19 mouse cellular contexts compared by ENCODE assay signal in genomic region chr19:52904182-52904581, GRCm38 (mm10).
A peak's percentile ranks its signal among the peaks of the same experiment; 100 is the strongest.
DNase-seq lines count a peak whose midpoint lies in the region; TF ChIP-seq lines count a peak whose summit lies in the region.
"Had no signal": no experiment of that assay in that cellular context is flagged by ENCODE, and none has a peak within 500 bp of the region (broad histone marks: within the 10 kb centered on the region; RNA-seq: fewer than 3 reads in every experiment).

No protein-coding gene starts in this region.

- H3K27ac ChIP-seq in left cerebral cortex, adult 2 months: no peak overlapping the region
- H3K27ac ChIP-seq in ES-Bruce4 (ENCODE audit: insufficient read depth, low read length): no peak overlapping the region
- no peak overlapping the region for H3K27ac ChIP-seq in bone marrow macrophage, adult 2 months (ENCODE audit: insufficient read depth, low read depth, low read length)
- H3K27ac ChIP-seq: forebrain, embryonic 13.5 days; hindbrain, embryonic 13.5 days; kidney, embryonic 15.5 days; liver, embryonic 13.5 days; midbrain, embryonic 13.5 days had no signal

- no peaks in the 10 kb centered on the region for H3K27me3 ChIP-seq in ES-Bruce4 (ENCODE audit: control insufficient read depth, insufficient read depth, low read length, poor library complexity, severe bottlenecking)
- H3K27me3 ChIP-seq: forebrain, embryonic 13.5 days; hindbrain, embryonic 13.5 days; kidney, embryonic 15.5 days; liver, embryonic 13.5 days; midbrain, embryonic 13.5 days had no signal

- intact Hi-C loops in left cerebral cortex, adult 2 months (cut with DNase I): no loop called here
- intact Hi-C loops in gastrocnemius, postnatal 14 days (cut with DNase I; ENCODE audit: low total_unique reads): no loop called here

- no peaks in the 10 kb centered on the region for H3K36me3 ChIP-seq in ES-Bruce4 (ENCODE audit: control insufficient read depth, insufficient read depth, low read length, poor library complexity, severe bottlenecking)
- H3K36me3 ChIP-seq: hindbrain, embryonic 13.5 days; kidney, embryonic 15.5 days; liver, embryonic 13.5 days; midbrain, embryonic 13.5 days had no signal

- H3K4me3 ChIP-seq in left cerebral cortex, adult 2 months: no peak overlapping the region
- no peak overlapping the region for H3K4me3 ChIP-seq in ES-Bruce4 (ENCODE audit: low read depth, low read length)
- no peak overlapping the region for H3K4me3 ChIP-seq in bone marrow macrophage, adult 2 months (ENCODE audit: insufficient read depth, low read length)
- H3K4me3 ChIP-seq: forebrain, embryonic 13.5 days; hindbrain, embryonic 13.5 days; kidney, embryonic 15.5 days; liver, embryonic 13.5 days; midbrain, embryonic 13.5 days had no signal

- H3K4me1 ChIP-seq in ES-Bruce4 (ENCODE audit: control insufficient read depth, insufficient read depth, low read length): no peaks in the 10 kb centered on the region
- H3K4me1 ChIP-seq in bone marrow macrophage, adult 2 months (ENCODE audit: control insufficient read depth, insufficient read depth, low read length): no peaks in the 10 kb centered on the region
- H3K4me1 ChIP-seq: forebrain, embryonic 13.5 days; hindbrain, embryonic 13.5 days; kidney, embryonic 15.5 days; liver, embryonic 13.5 days; midbrain, embryonic 13.5 days had no signal

- peak; percentile 17 for TF ChIP-seq CTCF in left cerebral cortex, adult 2 months (IDR thresholded peaks at IDR 0.05)
- peak; percentile 46 for TF ChIP-seq CTCF in ES-Bruce4 (IDR thresholded peaks at IDR 0.05; ENCODE audit: low read depth, low read length)
- TF ChIP-seq CTCF in bone marrow macrophage, adult 2 months (IDR thresholded peaks at IDR 0.05; ENCODE audit: low read depth, low read length): peak; percentile 23; the same call in 1 of the 2 replicates

- H3K9me3 ChIP-seq in ES-Bruce4 (replicated peaks; ENCODE audit: control insufficient read depth, insufficient read depth, low read length, poor library complexity, severe bottlenecking): no peaks in the 10 kb centered on the region
- H3K9me3 ChIP-seq: forebrain, embryonic 13.5 days; hindbrain, embryonic 13.5 days; kidney, embryonic 15.5 days; liver, embryonic 13.5 days; midbrain, embryonic 13.5 days had no signal

- TF ChIP-seq EP300 in ES-Bruce4 (IDR thresholded peaks at IDR 0.05; ENCODE audit: insufficient read depth, low read depth, low read length): no peak

- no peak for TF ChIP-seq POLR2A in ES-Bruce4 (IDR thresholded peaks at IDR 0.05; ENCODE audit: insufficient read depth, low read length)
- TF ChIP-seq POLR2A in bone marrow macrophage, adult 2 months (IDR thresholded peaks at IDR 0.05; ENCODE audit: borderline replicate concordance, low read depth, low read length): no peak

- DNase-seq in adrenal gland, postnatal 10 days: peak; percentile 5
- DNase-seq in adrenal gland, postnatal 25 days: no peak
- DNase-seq in left cerebral cortex, adult 2 months (ENCODE audit: extremely low spot score in 1 of 2, low spot score in 2 of 2): no peak
- DNase-seq in left cerebral cortex, adult 11 months (ENCODE audit: low spot score): no peak
- no peak for DNase-seq in spleen, postnatal 14 days (ENCODE audit: low spot score in 2 of 2)
- DNase-seq in gastrocnemius, postnatal 14 days: no peak
- DNase-seq: adrenal gland, postnatal 36 days; cerebellum, adult 9-10 months; gastrocnemius, postnatal 25 days; heart, postnatal 10 days; left cerebral cortex, postnatal 4 days; liver, embryonic 13.5 days; lung, postnatal 10 days had no signal

- no peak overlapping the region for H3K9ac ChIP-seq in ES-Bruce4 (ENCODE audit: low read depth, poor library complexity, severe bottlenecking)
- H3K9ac ChIP-seq: forebrain, embryonic 13.5 days; hindbrain, embryonic 13.5 days; kidney, embryonic 15.5 days; liver, embryonic 13.5 days; midbrain, embryonic 13.5 days had no signal
